Mouse (Mus musculus): ENCODE data around the gene Xrn1. TPM values are rescaled to one million over a fixed set of nuclear protein-coding genes. Genes with fewer than 3 reads are reported as not detected.
"Not testable (repeated sequence)": the region's sequence is repeated elsewhere in the genome, so short reads cannot be mapped to it uniquely, and the experiment has no call there.

Gene Xrn1
- polyA plus RNA-seq, 1 experiment = 14.2 TPM

- no peak overlapping the region for H3K27ac ChIP-seq (ENCODE audit: insufficient read depth, low read length)
- TF ChIP-seq CTCF (IDR thresholded peaks at IDR 0.05; ENCODE audit: borderline replicate concordance, insufficient read depth, low read depth, low read length) = no peak
- TF ChIP-seq POLR2A (IDR thresholded peaks at IDR 0.05; ENCODE audit: borderline replicate concordance, insufficient read depth, low read length) = no peak
- 85% methylated on average over 6 of the region's 6 CpGs for WGBS
- no peaks in the 10 kb centered on the region for H3K4me1 ChIP-seq (ENCODE audit: control insufficient read depth, insufficient read depth, low read length)
- DNase-seq = no peak
- no peaks in the 10 kb centered on the region for H3K27me3 ChIP-seq (ENCODE audit: control insufficient read depth, insufficient read depth, low read length)
- no peak overlapping the region for H3K4me3 ChIP-seq (replicated peaks; ENCODE audit: insufficient read depth, low read depth, low read length)
These were observed 102.1 kb downstream of the Xrn1 start for GRCm38 (mm10) chr9:96056417-96057223.

GRCm38 (mm10) chr9:96063083-96063802 is 108.7 kb downstream of the Xrn1 start:
- DNase-seq = no peak
- Histone ChIP-seq H3K4me1 (ENCODE audit: control insufficient read depth, insufficient read depth, low read length) (no peaks in the 10 kb centered on the region), H3K27me3 (ENCODE audit: control insufficient read depth, insufficient read depth, low read length) (no peaks in the 10 kb centered on the region), H3K4me3 (replicated peaks; ENCODE audit: insufficient read depth, low read depth, low read length) (no peak overlapping the region), H3K27ac (ENCODE audit: insufficient read depth, low read length) (no peak overlapping the region)
- TF ChIP-seq POLR2A (IDR thresholded peaks at IDR 0.05; ENCODE audit: borderline replicate concordance, insufficient read depth, low read length) (no peak), CTCF (IDR thresholded peaks at IDR 0.05; ENCODE audit: borderline replicate concordance, insufficient read depth, low read depth, low read length) (no peak)
- 91% methylated on average over 2 of the region's 2 CpGs for WGBS

- TF ChIP-seq CTCF (IDR thresholded peaks at IDR 0.05; ENCODE audit: borderline replicate concordance, insufficient read depth, low read depth, low read length) = no peak
- TF ChIP-seq POLR2A (IDR thresholded peaks at IDR 0.05; ENCODE audit: borderline replicate concordance, insufficient read depth, low read length) = no peak
- no peak for DNase-seq
- WGBS = 75% methylated on average over 5 of the region's 5 CpGs
- Histone ChIP-seq H3K4me3 (replicated peaks; ENCODE audit: insufficient read depth, low read depth, low read length) (no peak overlapping the region), H3K27ac (ENCODE audit: insufficient read depth, low read length) (no peak overlapping the region), H3K27me3 (ENCODE audit: control insufficient read depth, insufficient read depth, low read length) (no peaks in the 10 kb centered on the region), H3K4me1 (ENCODE audit: control insufficient read depth, insufficient read depth, low read length) (no peaks in the 10 kb centered on the region)
These were observed 109.4 kb downstream of the Xrn1 start for GRCm38 (mm10) chr9:96063803-96064475.

- Histone ChIP-seq H3K27me3 (ENCODE audit: control insufficient read depth, insufficient read depth, low read length) (no peaks in the 10 kb centered on the region), H3K27ac (ENCODE audit: insufficient read depth, low read length) (no peak overlapping the region), H3K4me3 (replicated peaks; ENCODE audit: insufficient read depth, low read depth, low read length) (no peak overlapping the region), H3K4me1 (ENCODE audit: control insufficient read depth, insufficient read depth, low read length) (no peaks in the 10 kb centered on the region)
- DNase-seq = no peak
- 72% methylated on average over 2 of the region's 2 CpGs for WGBS
- no peak for TF ChIP-seq POLR2A (IDR thresholded peaks at IDR 0.05; ENCODE audit: borderline replicate concordance, insufficient read depth, low read length)
These were observed 112.9 kb downstream of the Xrn1 start for GRCm38 (mm10) chr9:96067507-96067906.

GRCm38 (mm10) chr9:96078752-96079315 is 124.3 kb downstream of the Xrn1 start:
- Histone ChIP-seq H3K27ac (ENCODE audit: insufficient read depth, low read length) (no peak overlapping the region), H3K27me3 (ENCODE audit: control insufficient read depth, insufficient read depth, low read length) (no peaks in the 10 kb centered on the region), H3K4me1 (ENCODE audit: control insufficient read depth, insufficient read depth, low read length) (no peaks in the 10 kb centered on the region), H3K4me3 (replicated peaks; ENCODE audit: insufficient read depth, low read depth, low read length) (no peak overlapping the region)
- DNase-seq = no peak
- TF ChIP-seq CTCF (IDR thresholded peaks at IDR 0.05; ENCODE audit: borderline replicate concordance, insufficient read depth, low read depth, low read length) (no peak), POLR2A (IDR thresholded peaks at IDR 0.05; ENCODE audit: borderline replicate concordance, insufficient read depth, low read length) (no peak)
- 79% methylated on average over 13 of the region's 13 CpGs for WGBS

GRCm38 (mm10) chr9:96085293-96085692 is 130.7 kb downstream of the Xrn1 start:
- Histone ChIP-seq H3K27ac (ENCODE audit: insufficient read depth, low read length) (no peak overlapping the region), H3K4me3 (replicated peaks; ENCODE audit: insufficient read depth, low read depth, low read length) (no peak overlapping the region), H3K4me1 (ENCODE audit: control insufficient read depth, insufficient read depth, low read length) (no peaks in the 10 kb centered on the region), H3K27me3 (ENCODE audit: control insufficient read depth, insufficient read depth, low read length) (no peaks in the 10 kb centered on the region)
- no peak for TF ChIP-seq CTCF (IDR thresholded peaks at IDR 0.05; ENCODE audit: borderline replicate concordance, insufficient read depth, low read depth, low read length)
- DNase-seq = no peak
- WGBS = 89% methylated on average over 6 of the region's 6 CpGs

- 78% methylated on average over 2 of the region's 2 CpGs for WGBS
- TF ChIP-seq POLR2A (IDR thresholded peaks at IDR 0.05; ENCODE audit: borderline replicate concordance, insufficient read depth, low read length) = no peak
- no peak for TF ChIP-seq CTCF (IDR thresholded peaks at IDR 0.05; ENCODE audit: borderline replicate concordance, insufficient read depth, low read depth, low read length)
- Histone ChIP-seq H3K4me1 (ENCODE audit: control insufficient read depth, insufficient read depth, low read length) (no peaks in the 10 kb centered on the region), H3K4me3 (replicated peaks; ENCODE audit: insufficient read depth, low read depth, low read length) (no peak overlapping the region), H3K27ac (ENCODE audit: insufficient read depth, low read length) (no peak overlapping the region), H3K27me3 (ENCODE audit: control insufficient read depth, insufficient read depth, low read length) (no peaks in the 10 kb centered on the region)
- no peak for DNase-seq
These were observed 133.1 kb downstream of the Xrn1 start for GRCm38 (mm10) chr9:96087671-96088070.

- 83% methylated on average over 3 of the region's 3 CpGs for WGBS
- H3K4me3 ChIP-seq (replicated peaks; ENCODE audit: insufficient read depth, low read depth, low read length); H3K4me1 ChIP-seq (ENCODE audit: control insufficient read depth, insufficient read depth, low read length); H3K27me3 ChIP-seq (ENCODE audit: control insufficient read depth, insufficient read depth, low read length); DNase-seq; H3K27ac ChIP-seq (ENCODE audit: insufficient read depth, low read length): not testable (repeated sequence)
These were observed 133.9 kb downstream of the Xrn1 start for GRCm38 (mm10) chr9:96088456-96088855.

- H3K4me3 ChIP-seq (replicated peaks; ENCODE audit: insufficient read depth, low read depth, low read length); H3K27ac ChIP-seq (ENCODE audit: insufficient read depth, low read length): not testable (repeated sequence)
- 90% methylated on average over 10 of the region's 10 CpGs for WGBS
These were observed 138.1 kb downstream of the Xrn1 start for GRCm38 (mm10) chr9:96092637-96093036.

More at GRCm38 (mm10) chr9:96092637-96093036, 138.1 kb downstream of the Xrn1 start:
- not testable (repeated sequence) for H3K27me3 ChIP-seq (ENCODE audit: control insufficient read depth, insufficient read depth, low read length); DNase-seq; H3K4me1 ChIP-seq (ENCODE audit: control insufficient read depth, insufficient read depth, low read length)

Measured in cerebellum, adult 2 months (tissue).